Mouse (Mus musculus): ENCODE data around the gene Sgo1. TPM values are rescaled to one million over a fixed set of nuclear protein-coding genes. Genes with fewer than 3 reads are reported as not detected.

Sgo1 gene
- total and polyA plus RNA-seq, 3 experiments, result 19.4 to 56.8 (median 35.2) TPM

GRCm38 (mm10) chr17:53655959-53656358, 33.2 kb downstream of the Sgo1 start:
- no peaks in the 10 kb centered on the region for H3K27me3 ChIP-seq (replicated peaks)
- H3K9me3 ChIP-seq (replicated peaks; ENCODE audit: low read length), result no peaks in the 10 kb centered on the region
- H3K9ac ChIP-seq (ENCODE audit: insufficient read depth, low read depth), result no peak overlapping the region
- H3K27ac ChIP-seq (ENCODE audit: insufficient read depth, low read depth), result no peak overlapping the region
- no peak overlapping the region for H3K4me3 ChIP-seq (replicated peaks in 1 of 3; ENCODE audit: low read depth in 2 of 3, low read length in 2 of 3, poor library complexity in 1 of 3)
- no peaks in the 10 kb centered on the region for H3K79me2 ChIP-seq (replicated peaks; ENCODE audit: control insufficient read depth, extremely low read depth, insufficient read depth, poor library complexity, severe bottlenecking)
- dilution Hi-C loops (cut with MboI; ENCODE audit: extremely low pct_ligation_motif_present, extremely low pct_unique_long_range_greater_than_20kb, low sequenced_read_pairs), result no loop called here
- no peak overlapping the region for H3K4me2 ChIP-seq (ENCODE audit: insufficient read depth, low read depth, poor library complexity, severe bottlenecking)
- in situ Hi-C loops (cut with MboI; ENCODE audit: low pct_ligation_motif_present, low pct_unique_long_range_greater_than_20kb, low sequenced_read_pairs), result no loop called here
- peaks cover 20 to 47% of the 10 kb centered on the region in 2 experiments for H3K36me3 ChIP-seq (replicated peaks in 1 of 2; ENCODE audit: control insufficient read depth in 1 of 2, insufficient read depth in 1 of 2, low read length in 1 of 2)
- H3K4me1 ChIP-seq (ENCODE audit: control insufficient read depth in 1 of 2, insufficient read depth in 2 of 2), result no peaks in the 10 kb centered on the region
- TF ChIP-seq POLR2A (IDR thresholded peaks at IDR 0.05; ENCODE audit: low read depth, low read length), result no peak
- TF ChIP-seq EP300 (IDR thresholded peaks at IDR 0.05; ENCODE audit: low read length), result no peak
- no peak for TF ChIP-seq ETS1 (conservative IDR thresholded peaks at IDR 0.05; ENCODE audit: low read depth, low read length)
- TF ChIP-seq CHD1 (IDR thresholded peaks at IDR 0.05; ENCODE audit: low read depth, low read length), result no peak
- TF ChIP-seq MEF2A (IDR thresholded peaks at IDR 0.05; ENCODE audit: borderline replicate concordance, low read depth, low read length), result no peak
- no peak for TF ChIP-seq ZC3H11A (IDR thresholded peaks at IDR 0.05; ENCODE audit: low read depth, low read length)
- TF ChIP-seq PAX5 (IDR thresholded peaks at IDR 0.05; ENCODE audit: low read length), result no peak
- no peak for TF ChIP-seq MYC (IDR thresholded peaks at IDR 0.05; ENCODE audit: low read depth, low read length)
- no peak for TF ChIP-seq NRF1 (IDR thresholded peaks at IDR 0.05; ENCODE audit: low read depth, low read length)
- no peak for TF ChIP-seq ZKSCAN1 (IDR thresholded peaks at IDR 0.05; ENCODE audit: borderline replicate concordance, low read depth, low read length)
- no peak for TF ChIP-seq E2F4 (IDR thresholded peaks at IDR 0.05; ENCODE audit: insufficient replicate concordance, low read depth, low read length)
- DNase-seq (ENCODE audit: extremely low read depth), result no peak

GRCm38 (mm10) chr17:53655081-53655480, 34.1 kb downstream of the Sgo1 start:
- Histone ChIP-seq H3K4me1 (ENCODE audit: control insufficient read depth in 1 of 2, insufficient read depth in 2 of 2) (no peaks in the 10 kb centered on the region), H3K27ac (ENCODE audit: insufficient read depth, low read depth) (no peak overlapping the region), H3K36me3 (replicated peaks in 1 of 2; ENCODE audit: control insufficient read depth in 1 of 2, insufficient read depth in 1 of 2, low read length in 1 of 2) (peaks cover 15 to 42% of the 10 kb centered on the region in 2 experiments), H3K9ac (ENCODE audit: insufficient read depth, low read depth) (no peak overlapping the region), H3K27me3 (replicated peaks) (no peaks in the 10 kb centered on the region), H3K9me3 (replicated peaks; ENCODE audit: low read length) (no peaks in the 10 kb centered on the region), H3K79me2 (replicated peaks; ENCODE audit: control insufficient read depth, extremely low read depth, insufficient read depth, poor library complexity, severe bottlenecking) (no peaks in the 10 kb centered on the region), H3K4me3 (replicated peaks in 1 of 3; ENCODE audit: low read depth in 2 of 3, low read length in 2 of 3, poor library complexity in 1 of 3) (no peak overlapping the region), H3K4me2 (ENCODE audit: insufficient read depth, low read depth, poor library complexity, severe bottlenecking) (no peak overlapping the region)
- no peak for DNase-seq (ENCODE audit: extremely low read depth)
- TF ChIP-seq JUND (conservative IDR thresholded peaks at IDR 0.05; ENCODE audit: low read depth, low read length), result no peak
- no peak for TF ChIP-seq ZKSCAN1 (IDR thresholded peaks at IDR 0.05; ENCODE audit: borderline replicate concordance, low read depth, low read length)
- no peak for TF ChIP-seq EP300 (IDR thresholded peaks at IDR 0.05; ENCODE audit: low read length)
- TF ChIP-seq SIN3A (IDR thresholded peaks at IDR 0.05; ENCODE audit: low read length), result no peak
- no peak for TF ChIP-seq ZMIZ1 (IDR thresholded peaks at IDR 0.05; ENCODE audit: low read depth, low read length)
- no peak for TF ChIP-seq E2F4 (IDR thresholded peaks at IDR 0.05; ENCODE audit: insufficient replicate concordance, low read depth, low read length)
- TF ChIP-seq POLR2A (IDR thresholded peaks at IDR 0.05; ENCODE audit: low read depth, low read length), result no peak
- dilution Hi-C loops (cut with MboI; ENCODE audit: extremely low pct_ligation_motif_present, extremely low pct_unique_long_range_greater_than_20kb, low sequenced_read_pairs), result no loop called here
- in situ Hi-C loops (cut with MboI; ENCODE audit: low pct_ligation_motif_present, low pct_unique_long_range_greater_than_20kb, low sequenced_read_pairs), result no loop called here

- H3K9me3 ChIP-seq (replicated peaks; ENCODE audit: low read length), result no peaks in the 10 kb centered on the region
- H3K9ac ChIP-seq (ENCODE audit: insufficient read depth, low read depth), result no peak overlapping the region
- TF ChIP-seq JUN (IDR thresholded peaks at IDR 0.05; ENCODE audit: insufficient read depth, low read depth, low read length), result no peak
- no peak for TF ChIP-seq IRF4 (IDR thresholded peaks at IDR 0.05; ENCODE audit: low read depth, low read length)
- TF ChIP-seq CHD1 (IDR thresholded peaks at IDR 0.05; ENCODE audit: low read depth, low read length), result no peak
- no peak for TF ChIP-seq TCF12 (IDR thresholded peaks at IDR 0.05; ENCODE audit: low read depth, low read length)
- TF ChIP-seq SIN3A (IDR thresholded peaks at IDR 0.05; ENCODE audit: low read length), result no peak
- no peak for TF ChIP-seq BHLHE40 (IDR thresholded peaks at IDR 0.05; ENCODE audit: low read depth, low read length)
- no peak for TF ChIP-seq ZMIZ1 (IDR thresholded peaks at IDR 0.05; ENCODE audit: low read depth, low read length)
- no peak for TF ChIP-seq HCFC1 (IDR thresholded peaks at IDR 0.05; ENCODE audit: low read depth, low read length)
- no peak for TF ChIP-seq SMC3 (IDR thresholded peaks at IDR 0.05; ENCODE audit: low read depth, low read length)
- TF ChIP-seq USF1 (IDR thresholded peaks at IDR 0.05; ENCODE audit: low read depth, low read length), result no peak
- H3K79me2 ChIP-seq (replicated peaks; ENCODE audit: control insufficient read depth, extremely low read depth, insufficient read depth, poor library complexity, severe bottlenecking), result no peaks in the 10 kb centered on the region
- in situ Hi-C loops (cut with MboI; ENCODE audit: low pct_ligation_motif_present, low pct_unique_long_range_greater_than_20kb, low sequenced_read_pairs) (no loop called here), dilution Hi-C loops (cut with MboI; ENCODE audit: extremely low pct_ligation_motif_present, extremely low pct_unique_long_range_greater_than_20kb, low sequenced_read_pairs) (no loop called here)
- DNase-seq (ENCODE audit: extremely low read depth), result no peak
- H3K4me3 ChIP-seq (replicated peaks in 1 of 3; ENCODE audit: low read depth in 2 of 3, low read length in 2 of 3, poor library complexity in 1 of 3), result no peak overlapping the region
- no peaks in the 10 kb centered on the region for H3K4me1 ChIP-seq (ENCODE audit: control insufficient read depth in 1 of 2, insufficient read depth in 2 of 2)
- H3K27ac ChIP-seq (ENCODE audit: insufficient read depth, low read depth), result no peak overlapping the region
- H3K36me3 ChIP-seq (replicated peaks in 1 of 2; ENCODE audit: control insufficient read depth in 1 of 2, insufficient read depth in 1 of 2, low read length in 1 of 2), result peaks cover 13 to 41% of the 10 kb centered on the region in 2 experiments
- no peak overlapping the region for H3K4me2 ChIP-seq (ENCODE audit: insufficient read depth, low read depth, poor library complexity, severe bottlenecking)
- no peaks in the 10 kb centered on the region for H3K27me3 ChIP-seq (replicated peaks)
Measured at GRCm38 (mm10) chr17:53654596-53654995, 34.5 kb downstream of the Sgo1 start.
